22 mouse cellular contexts compared by ENCODE assay signal in the genomic region with DNA sequence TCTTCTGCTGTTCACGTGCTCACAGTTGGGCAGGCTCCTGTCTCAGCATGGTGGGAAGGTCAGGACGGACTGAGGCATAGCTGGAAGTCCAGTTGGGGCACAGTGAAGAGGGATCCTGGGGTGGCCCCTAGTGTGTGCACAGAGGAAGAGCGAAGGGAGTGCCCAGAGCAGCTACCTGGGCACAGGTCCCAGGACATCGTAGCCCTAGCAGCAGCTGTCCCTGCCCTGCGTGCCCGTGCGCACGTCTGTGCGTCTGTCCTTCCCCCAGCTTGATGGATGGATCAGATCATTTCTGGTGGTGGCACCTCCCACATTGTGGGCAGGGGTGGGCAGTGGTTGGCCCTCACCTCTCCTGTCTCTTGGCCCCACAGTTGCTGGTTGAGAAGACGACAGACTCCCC. TPM values are rescaled to one million over a fixed set of nuclear protein-coding genes. Genes with fewer than 3 reads are reported as not detected.
A peak's percentile ranks its signal among the peaks of the same experiment; 100 is the strongest.
DNase-seq lines count a peak whose midpoint lies in the region; ATAC-seq and TF ChIP-seq lines count a peak whose summit lies in the region.
"Had no signal": no experiment of that assay in that cellular context is flagged by ENCODE, and none has a peak within 500 bp of the region (broad histone marks: within the 10 kb centered on the region; RNA-seq: fewer than 3 reads in every experiment).

No protein-coding gene starts in this region.

- no peak overlapping the region for H3K27ac ChIP-seq in heart, embryonic 13.5 days (replicated peaks)
- peak overlapping the region; percentile 98; the same call in 1 of the 2 replicates for H3K27ac ChIP-seq in layer of hippocampus, adult 2 months
- H3K27ac ChIP-seq in kidney, embryonic 15.5 days: no peak overlapping the region
- H3K27ac ChIP-seq: embryonic facial prominence, embryonic 15.5 days; kidney, postnatal 0 days had no signal

- H3K4me3 ChIP-seq in heart, embryonic 13.5 days: no peak overlapping the region
- no peak overlapping the region; the same call in 1 of the 2 replicates for H3K4me3 ChIP-seq in layer of hippocampus, adult 2 months
- no peak overlapping the region for H3K4me3 ChIP-seq in kidney, embryonic 15.5 days (replicated peaks)

- no peak for ATAC-seq in heart, embryonic 13.5 days (ENCODE audit: extremely low read depth, insufficient number of reproducible peaks, low FRiP score, low TSS enrichment)
- no peak for ATAC-seq in kidney, embryonic 15.5 days (replicated peaks; ENCODE audit: low FRiP score)
- ATAC-seq: hindbrain, embryonic 16.5 days; midbrain, embryonic 16.5 days; Patski had no signal

- H3K9ac ChIP-seq in heart, embryonic 13.5 days: peak overlapping the region; percentile 40
- no peak overlapping the region for H3K9ac ChIP-seq in kidney, embryonic 15.5 days
- H3K9ac ChIP-seq: embryonic facial prominence, embryonic 15.5 days had no signal

- peaks cover 54% of the 10 kb centered on the region for H3K36me3 ChIP-seq in heart, embryonic 13.5 days
- peaks cover 53% of the 10 kb centered on the region for H3K36me3 ChIP-seq in kidney, embryonic 15.5 days

- peaks cover 39% of the 10 kb centered on the region for H3K4me1 ChIP-seq in heart, embryonic 13.5 days
- peaks cover 38% of the 10 kb centered on the region for H3K4me1 ChIP-seq in kidney, embryonic 15.5 days

- no peak for TF ChIP-seq CTCF in layer of hippocampus, adult 2 months (conservative IDR thresholded peaks at IDR 0.05)

- peak; percentile 38 for DNase-seq in cerebellum, adult 11-12 months
- no peak for DNase-seq in cerebellum, adult 11 months
- no peak for DNase-seq in heart, adult 11 months
- no peak for DNase-seq in layer of hippocampus, adult 2 months (ENCODE audit: low spot score in 2 of 2)
- DNase-seq in layer of hippocampus, postnatal 10 days (ENCODE audit: low spot score in 2 of 2): no peak
- peak; percentile 63 for DNase-seq in gastrocnemius, postnatal 25 days
- DNase-seq: adrenal gland, adult 8-10 months; embryo, embryonic 11 days; kidney, adult 11 months; lung, postnatal 14 days; right cerebral cortex, adult 18-20 months; thymus, postnatal 36 days had no signal

- H3K27me3 ChIP-seq in heart, embryonic 13.5 days (replicated peaks): no peaks in the 10 kb centered on the region
- H3K27me3 ChIP-seq in kidney, embryonic 15.5 days: no peaks in the 10 kb centered on the region
- H3K27me3 ChIP-seq: embryonic facial prominence, embryonic 15.5 days; Patski had no signal

- H3K4me2 ChIP-seq in heart, embryonic 13.5 days: no peak overlapping the region
- H3K4me2 ChIP-seq in kidney, embryonic 15.5 days: no peak overlapping the region
- H3K4me2 ChIP-seq: liver, embryonic 11.5 days had no signal

- WGBS in heart, embryonic 13.5 days: 77% methylated on average over 10 of the region's 10 CpGs
- 84% methylated on average over 10 of the region's 10 CpGs for WGBS in kidney, embryonic 15.5 days

- no peaks in the 10 kb centered on the region for H3K9me3 ChIP-seq in heart, embryonic 13.5 days
- H3K9me3 ChIP-seq in kidney, embryonic 15.5 days (replicated peaks): no peaks in the 10 kb centered on the region
- H3K9me3 ChIP-seq: embryonic facial prominence, embryonic 15.5 days had no signal

RNA-seq across cellular contexts. Expression of gene Zfp651, which starts 3.1 kb away (rescaled TPM):
- polyA plus RNA-seq in heart, embryonic 13.5 days (2015; fragmentation: Nextera tagmentation; extraction: Ambion mirVana): 11.1 and 12.5 TPM in 2 replicates
- 100 to 1,000 TPM; 101 to 102 TPM for total RNA-seq in layer of hippocampus, adult 2 months (2021)
- total RNA-seq in layer of hippocampus, postnatal 10 days (2021): 100 to 1,000 TPM; 104 to 108 TPM
- total RNA-seq in gastrocnemius, postnatal 25 days (2021): 100 to 1,000 TPM in 1 of 2 experiments, 10 to 100 TPM in 1; 78.3 to 101 TPM
- polyA plus RNA-seq in kidney, embryonic 15.5 days (2015; fragmentation: Nextera tagmentation; extraction: Ambion mirVana): 12.8 and 15.3 TPM in 2 replicates
- total RNA-seq: megakaryocyte-erythroid progenitor cell, adult 5-6 weeks had no signal

RNA-seq across cellular contexts. Expression of gene Klhl40, which starts 15.2 kb away (rescaled TPM):
- polyA plus RNA-seq in heart, embryonic 13.5 days (2015; fragmentation: Nextera tagmentation; extraction: Ambion mirVana): 1.4 and 2.1 TPM in 2 replicates
- total RNA-seq in layer of hippocampus, adult 2 months (2021): 1 to 10 TPM; 3.3 to 4.6 TPM
- 1 to 10 TPM; 2.9 to 3.2 TPM for total RNA-seq in layer of hippocampus, postnatal 10 days (2021)
- total RNA-seq in gastrocnemius, postnatal 25 days (2021): 100 to 1,000 TPM; 116 to 215 TPM
- 1.8 and 2.9 TPM in 2 replicates for polyA plus RNA-seq in kidney, embryonic 15.5 days (2015; fragmentation: Nextera tagmentation; extraction: Ambion mirVana)
- total RNA-seq: megakaryocyte-erythroid progenitor cell, adult 5-6 weeks had no signal
- polyA plus RNA-seq: kidney, postnatal 0 days; liver, embryonic 11.5 days; Patski; small intestine, adult 2 months had no signal

RNA-seq across cellular contexts. Expression of gene Hhatl, which starts 30.1 kb away (rescaled TPM):
- 10.3 and 10.7 TPM in 2 replicates for polyA plus RNA-seq in heart, embryonic 13.5 days (2015; fragmentation: Nextera tagmentation; extraction: Ambion mirVana)
- total RNA-seq in layer of hippocampus, adult 2 months (2021): 10 to 100 TPM; 15.6 to 19.9 TPM
- 1 to 10 TPM; 2.8 to 2.9 TPM for total RNA-seq in layer of hippocampus, postnatal 10 days (2021)
- 100 to 1,000 TPM; 193 to 201 TPM for total RNA-seq in gastrocnemius, postnatal 25 days (2021)
- 0.69 and 0.80 TPM in 2 replicates for polyA plus RNA-seq in kidney, embryonic 15.5 days (2015; fragmentation: Nextera tagmentation; extraction: Ambion mirVana)
- total RNA-seq: megakaryocyte-erythroid progenitor cell, adult 5-6 weeks had no signal
- polyA plus RNA-seq: liver, embryonic 11.5 days; Patski had no signal

RNA-seq across cellular contexts. Expression of gene Nktr, which starts 43.3 kb away (rescaled TPM):
- polyA plus RNA-seq in heart, embryonic 13.5 days (2015; fragmentation: Nextera tagmentation; extraction: Ambion mirVana): 40.1 and 42.3 TPM in 2 replicates
- 100 to 1,000 TPM; 104 to 127 TPM for total RNA-seq in layer of hippocampus, adult 2 months (2021)
- 100 to 1,000 TPM; 110 to 133 TPM for total RNA-seq in layer of hippocampus, postnatal 10 days (2021)
- total RNA-seq in gastrocnemius, postnatal 25 days (2021): 10 to 100 TPM; 30.0 to 30.1 TPM
- 59.6 and 67.8 TPM in 2 replicates for polyA plus RNA-seq in kidney, embryonic 15.5 days (2015; fragmentation: Nextera tagmentation; extraction: Ambion mirVana)

RNA-seq across cellular contexts. Expression of gene Ss18l2, which starts 52.1 kb away (rescaled TPM):
- 163 and 176 TPM in 2 replicates for polyA plus RNA-seq in heart, embryonic 13.5 days (2015; fragmentation: Nextera tagmentation; extraction: Ambion mirVana)
- total RNA-seq in layer of hippocampus, adult 2 months (2021): 10 to 100 TPM; 71.8 to 78.8 TPM
- 10 to 100 TPM; 80.7 to 87.9 TPM for total RNA-seq in layer of hippocampus, postnatal 10 days (2021)
- total RNA-seq in gastrocnemius, postnatal 25 days (2021): 100 to 1,000 TPM; 104 to 105 TPM
- 113 and 128 TPM in 2 replicates for polyA plus RNA-seq in kidney, embryonic 15.5 days (2015; fragmentation: Nextera tagmentation; extraction: Ambion mirVana)

Comparison
In these comparisons a context has a peak if more than half of its experiments do, and no peak if none do; other contexts are left out.
1. DNase-seq: peak in cerebellum, adult 11-12 months (single experiment) and gastrocnemius, postnatal 25 days (single experiment); none in cerebellum, adult 11 months (single experiment), heart, adult 11 months (single experiment), layer of hippocampus, adult 2 months (0 of 2) and layer of hippocampus, postnatal 10 days (0 of 2).
2. RNA of gene Klhl40, which starts 15.2 kb away (total RNA-seq): 116 to 215 TPM in gastrocnemius, postnatal 25 days; 3.3 to 4.6 TPM in layer of hippocampus, adult 2 months and 2.9 to 3.2 TPM in layer of hippocampus, postnatal 10 days; every median in the first group is over 10 times any median in the second.
3. RNA of gene Hhatl, which starts 30.1 kb away (total RNA-seq): 193 to 201 TPM in gastrocnemius, postnatal 25 days; 15.6 to 19.9 TPM in layer of hippocampus, adult 2 months and 2.8 to 2.9 TPM in layer of hippocampus, postnatal 10 days; every median in the first group is over 4 times any median in the second.